Mouse (Mus musculus) liver, embryonic 14.5 days (tissue): ENCODE results near the gene Cfap45.

Experiments
- CTCF ChIP-seq: IDR thresholded peaks from 2 replicates; pipeline ENCODE4 v1.5.1; 2016; ENCODE audit warnings: antibody characterized with exemption, low read depth, control low read depth
- EP300 ChIP-seq: IDR thresholded peaks from 2 replicates; pipeline ENCODE4 v1.6.1; 2016; ENCODE audit warnings: antibody characterized with exemption, low read depth

DNA sequence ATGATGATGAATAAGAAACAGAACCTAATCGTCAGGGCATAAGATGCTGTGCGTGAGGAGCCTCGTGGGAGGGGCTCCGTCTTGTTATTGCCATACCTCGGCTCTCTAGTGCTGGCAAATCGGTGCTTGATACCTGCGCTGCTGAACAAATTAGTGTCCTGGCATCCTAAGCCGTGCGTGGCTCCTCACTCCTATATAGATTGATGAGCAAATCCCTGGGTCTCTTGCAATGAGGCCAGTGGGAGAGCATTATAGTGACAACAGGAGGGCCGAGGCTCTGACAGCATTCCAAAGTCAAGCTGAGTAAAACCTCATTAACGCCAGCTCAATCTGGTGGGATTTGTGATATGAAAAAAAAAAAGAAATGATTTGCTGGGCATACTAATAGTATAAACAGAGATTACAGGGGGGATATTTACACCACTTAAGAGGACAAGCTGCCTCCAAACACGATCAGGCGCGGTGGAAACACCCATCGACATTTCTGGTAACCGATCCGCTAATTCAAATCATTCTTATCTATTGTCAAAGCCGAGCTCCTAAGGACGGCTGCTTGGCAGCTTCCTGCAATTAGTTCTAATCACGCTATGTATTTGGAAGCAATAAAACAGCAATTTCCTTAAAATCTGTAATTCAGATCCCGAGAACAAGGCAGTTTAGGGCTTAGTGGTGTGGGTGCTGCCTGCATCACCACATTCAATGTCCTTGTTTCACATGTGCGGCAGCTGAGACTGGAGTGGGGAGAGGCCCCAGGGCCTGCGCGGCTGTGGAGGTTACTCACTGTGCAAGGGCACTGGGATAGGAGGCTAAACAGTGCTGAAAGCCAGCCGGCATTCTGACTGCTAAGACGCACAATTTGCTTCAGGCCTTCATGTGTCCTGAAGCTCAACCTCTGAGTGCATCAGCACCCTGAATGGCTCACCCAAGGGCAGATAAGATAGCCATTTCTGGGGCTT is 65.3 kb downstream of the Cfap45 start:
- TF ChIP-seq CTCF (no peak), EP300 (no peak)
